Mouse (Mus musculus) gastrocnemius, adult 2 months (tissue): ENCODE results near the gene Ptpa. TPM values are rescaled to one million over a fixed set of nuclear protein-coding genes. Genes with fewer than 3 reads are reported as not detected.

Experiments
- DNase-seq: peaks from one replicate; pipeline ENCODE4 v3.0.0; 2022
- H3K27ac ChIP-seq: fragments of 200-600 bp; 2 replicates; pipeline ENCODE4 v1.8.1; 2022; ENCODE audit warnings: mild to moderate bottlenecking
- H3K4me3 ChIP-seq: fragments of 200-600 bp; 2 replicates; pipeline ENCODE4 v1.8.1; 2022; ENCODE audit warnings: mild to moderate bottlenecking, moderate library complexity
- CTCF ChIP-seq: fragments of 200-600 bp; IDR thresholded peaks from 2 replicates; pipeline ENCODE4 v1.8.1; 2022; ENCODE audit warnings: antibody characterized with exemption, mild to moderate bottlenecking, moderate library complexity
- intact Hi-C: fragments of 180-260 bp; cut with DNase I; formaldehyde crosslinking; loops from one replicate; pipeline ENCODE4 v1.15.1; 2025
- total RNA-seq, 2 experiments: library from RNA; stranded (reverse); gene quantifications; 2 replicates each; pipeline ENCODE4 v1.2.3; 2021

Ptpa gene
- total RNA-seq, 2 experiments from 2014 or later, result 48.9 to 86.1 TPM

- TF ChIP-seq CTCF, result no peak
- H3K27ac ChIP-seq, result peak within 1 kb of the TSS; percentile 93
- DNase-seq, result peak; percentile 99
- intact Hi-C loops, result no loop called here
- H3K4me3 ChIP-seq, result peak within 1 kb of the TSS; percentile 83
Observed at GRCm38 (mm10) chr2:30392114-30392576, 23.7 kb upstream of the Ptpa start, which contains the start of gene Dolpp1. Gene Dolpp1 (plus strand): TSS chr2:30392254.

GRCm38 (mm10) chr2:30392577-30393369 is 23.1 kb upstream of the Ptpa start:
- TF ChIP-seq CTCF, result no peak

GRCm38 (mm10) chr2:30393370-30393656 is 22.5 kb upstream of the Ptpa start:
- no peak for DNase-seq
- TF ChIP-seq CTCF, result no peak
- intact Hi-C loops, result no loop called here
- Histone ChIP-seq H3K4me3 (peak overlapping the region; percentile 83), H3K27ac (peak overlapping the region; percentile 93)

More at GRCm38 (mm10) chr2:30392577-30393369, 23.1 kb upstream of the Ptpa start:
- Histone ChIP-seq H3K27ac (peak overlapping the region; percentile 93), H3K4me3 (peak overlapping the region; percentile 83)
- intact Hi-C loops, result no loop called here
- DNase-seq, result peak; percentile 89

GRCm38 (mm10) chr2:30395757-30396156 is 20.1 kb upstream of the Ptpa start:
- no peak for TF ChIP-seq CTCF
- H3K27ac ChIP-seq, result no peak overlapping the region
- intact Hi-C loops, result no loop called here
- peak; percentile 21 for DNase-seq
- no peak overlapping the region for H3K4me3 ChIP-seq

GRCm38 (mm10) chr2:30396246-30396645 is 19.6 kb upstream of the Ptpa start:
- DNase-seq, result no peak
- Histone ChIP-seq H3K4me3 (no peak overlapping the region), H3K27ac (no peak overlapping the region)
- no peak for TF ChIP-seq CTCF
- intact Hi-C loops, result no loop called here

- no peak for DNase-seq
- no peak overlapping the region for H3K27ac ChIP-seq
- no peak overlapping the region for H3K4me3 ChIP-seq
- TF ChIP-seq CTCF, result no peak
- intact Hi-C loops, result no loop called here
Observed at GRCm38 (mm10) chr2:30397986-30398512, 17.8 kb upstream of the Ptpa start.

- no peak for TF ChIP-seq CTCF
- intact Hi-C loops, result no loop called here
- H3K27ac ChIP-seq, result peak overlapping the region; percentile 38; the same call in 1 of the 2 replicates
- peak; percentile 30 for DNase-seq
- no peak overlapping the region for H3K4me3 ChIP-seq
Observed at GRCm38 (mm10) chr2:30399191-30400171, 16.4 kb upstream of the Ptpa start.

- no peak for DNase-seq
- intact Hi-C loops, result no loop called here
- TF ChIP-seq CTCF, result no peak
- H3K27ac ChIP-seq, result peak overlapping the region; percentile 92
- no peak overlapping the region for H3K4me3 ChIP-seq
Observed at GRCm38 (mm10) chr2:30401581-30401980, 14.3 kb upstream of the Ptpa start.

- intact Hi-C loops, result no loop called here
- no peak for TF ChIP-seq CTCF
- H3K27ac ChIP-seq, result peak overlapping the region; percentile 92
- no peak overlapping the region; the same call in 1 of the 2 replicates for H3K4me3 ChIP-seq
- peak; percentile 84 for DNase-seq
Observed at GRCm38 (mm10) chr2:30402351-30402826, 13.4 kb upstream of the Ptpa start.

- TF ChIP-seq CTCF, result no peak
- DNase-seq, result no peak
- Histone ChIP-seq H3K4me3 (no peak overlapping the region; the same call in 1 of the 2 replicates), H3K27ac (peak overlapping the region; percentile 92)
- intact Hi-C loops, result no loop called here
Observed at GRCm38 (mm10) chr2:30402843-30403242, 13.0 kb upstream of the Ptpa start.

GRCm38 (mm10) chr2:30403870-30404269 is 12.0 kb upstream of the Ptpa start:
- peak; percentile 50 for DNase-seq
- peak; percentile 47 for TF ChIP-seq CTCF
- intact Hi-C loops, result no loop called here
- Histone ChIP-seq H3K4me3 (no peak overlapping the region; the same call in 1 of the 2 replicates), H3K27ac (peak overlapping the region; percentile 92)

GRCm38 (mm10) chr2:30407221-30407620 is 8.6 kb upstream of the Ptpa start:
- no peak for TF ChIP-seq CTCF
- no peak for DNase-seq
- Histone ChIP-seq H3K4me3 (no peak overlapping the region), H3K27ac (peak overlapping the region; percentile 99)
- intact Hi-C loops, result no loop called here
